Mouse (Mus musculus) gastrocnemius, postnatal 4 days (tissue): Measurements from ENCODE around the gene Ctnnbl1. TPM values are rescaled to one million over a fixed set of nuclear protein-coding genes. Genes with fewer than 3 reads are reported as not detected.

Experiments used
- DNase-seq, 2 experiments: peaks; one replicate each; pipeline ENCODE4 v3.0.0; 2021 to 2022; ENCODE audit warnings: low spot score in 2 of 2, mixed read lengths in 2 of 2
- total RNA-seq, 2 experiments: library from RNA; stranded (reverse); gene quantifications; 2 replicates each; pipeline ENCODE4 v1.2.3; 2021

Gene Ctnnbl1
- total RNA-seq, 2 experiments from 2014 or later: 19.8 to 20.3 TPM

DNA sequence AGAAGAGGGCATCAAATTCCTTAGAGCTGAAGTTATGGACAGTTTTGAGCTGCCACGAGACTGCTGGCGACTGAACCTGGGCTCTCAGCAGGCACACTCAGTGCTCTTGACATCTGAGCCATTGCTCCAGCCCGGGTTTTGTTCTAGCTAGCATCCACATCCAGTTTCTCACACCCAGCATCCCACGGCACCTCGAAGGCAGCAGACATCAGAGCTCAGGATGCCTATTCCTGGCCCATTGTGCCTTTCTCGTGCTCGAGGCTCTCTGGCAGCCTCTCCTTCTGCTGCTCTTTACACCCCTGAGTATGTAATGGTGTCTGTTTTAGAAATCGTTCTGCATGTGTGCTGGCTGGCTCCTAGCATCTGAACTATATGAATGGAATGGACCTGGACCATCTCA lies 13.3 kb downstream of the Ctnnbl1 start:
- DNase-seq: no peak

DNA sequence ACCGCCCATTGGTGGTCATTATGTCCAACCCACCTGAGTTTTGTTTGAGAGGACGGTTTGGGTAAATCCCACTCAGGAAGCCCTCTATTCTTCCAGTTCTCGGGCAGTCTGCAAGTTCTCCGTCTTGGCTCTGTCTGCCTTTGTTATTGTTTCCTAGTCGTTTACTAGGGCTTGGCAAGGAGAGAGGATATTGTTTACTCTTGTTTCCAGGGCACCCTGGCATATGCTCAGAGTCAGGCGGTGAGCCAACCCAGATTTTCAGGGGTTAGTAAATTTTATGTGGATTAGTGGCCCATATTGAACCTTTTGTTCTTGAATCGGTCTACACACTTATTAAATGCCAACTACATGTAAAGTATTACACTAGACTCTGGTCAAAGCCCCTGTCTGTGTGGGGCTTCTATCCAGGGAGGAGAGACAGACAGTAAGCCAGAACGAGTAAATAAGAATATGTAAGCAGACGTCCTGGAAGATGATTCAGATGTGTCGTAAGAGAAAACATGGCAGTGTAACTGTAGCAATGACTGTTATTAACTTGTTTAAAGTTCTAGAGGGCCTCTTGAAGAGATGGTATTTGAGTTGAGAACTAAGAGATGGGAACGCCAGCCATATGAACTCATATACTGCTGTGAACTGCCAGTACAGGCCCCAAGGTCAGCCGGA lies 13.9 kb downstream of the Ctnnbl1 start:
- peak in 1 of 2 experiments; percentile 49 for DNase-seq

DNA sequence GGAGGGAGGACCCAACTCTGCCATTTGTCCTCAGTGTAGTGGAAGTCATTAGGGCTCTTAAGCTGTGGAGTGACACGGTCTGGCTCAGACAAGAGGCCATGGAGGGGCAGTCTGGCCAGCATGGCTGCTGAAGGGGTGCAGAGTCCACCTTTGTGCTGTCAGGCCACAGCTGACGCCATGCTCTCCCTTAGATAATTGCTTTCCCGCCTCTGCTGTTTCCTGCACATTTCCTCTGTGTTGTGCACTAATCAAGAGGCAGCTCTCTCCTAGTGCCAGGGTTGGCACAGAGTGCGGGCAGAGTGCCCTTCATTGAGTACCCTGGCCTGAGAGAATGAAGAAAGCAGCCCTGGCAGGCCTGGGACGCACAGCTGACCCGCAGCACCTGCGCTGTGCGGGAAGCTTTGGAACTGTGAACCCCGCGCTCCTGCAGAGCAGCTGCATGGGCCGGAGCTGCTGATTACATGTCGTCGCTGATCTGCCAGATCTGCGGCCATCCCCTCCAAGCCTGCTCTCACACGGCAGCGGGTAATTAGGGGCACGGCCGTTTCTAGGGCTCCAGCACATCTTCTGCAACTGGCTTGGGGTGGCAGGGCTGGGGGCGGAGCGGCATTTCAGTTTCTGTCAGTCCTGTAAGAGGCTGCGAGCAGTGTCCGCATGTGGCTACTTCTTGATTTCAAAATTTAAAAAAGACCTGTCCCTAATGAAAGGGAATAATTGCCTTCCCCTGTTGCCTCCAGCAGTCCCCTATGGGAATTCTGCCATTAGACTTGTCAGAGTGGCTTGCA lies 14.6 kb downstream of the Ctnnbl1 start:
- peak in 1 of 2 experiments; percentile 65 for DNase-seq

DNA sequence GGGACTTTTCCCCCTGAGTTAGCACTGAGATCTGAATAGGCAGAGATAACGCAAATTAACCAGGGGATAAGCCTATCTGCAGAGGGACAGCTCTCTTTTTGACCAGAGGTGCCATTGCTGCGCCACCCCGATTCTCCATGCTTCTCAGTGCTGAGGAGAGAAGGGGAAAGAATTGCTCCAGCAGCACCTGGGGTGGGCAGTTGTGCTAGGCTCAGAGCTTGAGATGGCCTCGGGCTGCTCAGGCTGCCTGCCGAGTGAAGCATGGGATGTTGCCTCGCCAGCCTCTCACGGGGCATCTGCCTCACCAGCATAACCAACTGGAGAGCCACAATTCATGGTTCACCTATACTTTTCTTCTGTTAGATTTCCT lies 15.2 kb downstream of the Ctnnbl1 start:
- no peak for DNase-seq

DNA sequence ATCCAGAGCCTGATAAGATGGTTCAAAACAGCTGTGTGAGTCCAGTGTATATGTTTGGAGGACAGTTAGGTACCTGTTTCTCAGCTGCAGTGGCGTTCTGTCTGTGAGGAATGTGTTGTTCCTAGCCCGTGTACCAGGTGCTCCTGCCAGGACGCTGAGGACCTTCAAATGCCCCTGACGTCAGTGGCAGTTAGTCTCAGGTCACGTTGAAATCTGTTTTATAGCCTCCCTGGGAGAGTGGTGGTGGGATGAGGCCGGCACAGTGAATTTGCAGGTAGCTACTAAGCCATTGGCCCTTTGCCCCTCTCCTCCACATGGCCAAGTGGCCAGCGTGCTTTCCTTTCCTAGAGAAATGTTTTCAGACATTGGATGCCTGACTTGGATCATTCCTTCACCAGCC lies 18.6 kb downstream of the Ctnnbl1 start:
- no peak for DNase-seq

DNA sequence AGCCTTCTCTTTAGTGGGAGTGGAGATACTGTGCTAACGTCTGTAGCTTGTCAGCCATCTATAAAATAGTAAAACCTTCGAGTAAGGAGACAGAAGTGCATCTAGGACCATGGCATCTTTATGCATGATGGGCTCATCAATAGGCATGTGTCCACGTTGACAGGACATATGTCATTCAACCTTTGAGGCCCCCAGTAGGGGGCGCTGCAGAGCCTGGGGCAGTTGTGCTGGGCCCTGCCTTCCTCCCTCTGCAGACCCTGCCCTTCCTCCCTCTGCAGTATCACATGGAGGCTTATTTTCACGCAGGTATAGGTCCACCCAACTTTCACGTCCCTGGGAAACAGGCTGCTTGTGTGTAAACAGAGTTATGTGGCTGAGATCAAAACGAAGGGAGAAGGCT lies 19.0 kb downstream of the Ctnnbl1 start:
- DNase-seq: no peak

DNA sequence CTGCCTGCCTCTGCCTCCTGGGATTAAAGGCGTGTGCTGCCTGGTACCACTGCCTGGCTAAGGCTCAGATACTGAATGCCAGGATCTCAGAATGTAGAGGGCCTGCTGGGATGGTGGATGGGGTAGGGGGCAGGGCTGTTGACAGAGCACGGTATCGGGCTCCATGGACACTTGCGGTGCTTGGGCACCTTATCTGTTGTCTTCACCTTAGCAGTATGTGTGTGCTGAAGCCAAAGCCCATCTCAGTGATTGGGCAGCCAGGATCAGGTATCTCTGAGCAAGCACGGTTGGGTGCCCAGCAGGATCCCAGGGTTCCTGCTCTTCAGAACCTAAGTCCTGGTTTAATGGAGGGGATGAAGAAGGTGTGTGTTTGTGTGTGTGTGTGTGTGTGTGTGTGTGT lies 21.2 kb downstream of the Ctnnbl1 start:
- no peak for DNase-seq

DNA sequence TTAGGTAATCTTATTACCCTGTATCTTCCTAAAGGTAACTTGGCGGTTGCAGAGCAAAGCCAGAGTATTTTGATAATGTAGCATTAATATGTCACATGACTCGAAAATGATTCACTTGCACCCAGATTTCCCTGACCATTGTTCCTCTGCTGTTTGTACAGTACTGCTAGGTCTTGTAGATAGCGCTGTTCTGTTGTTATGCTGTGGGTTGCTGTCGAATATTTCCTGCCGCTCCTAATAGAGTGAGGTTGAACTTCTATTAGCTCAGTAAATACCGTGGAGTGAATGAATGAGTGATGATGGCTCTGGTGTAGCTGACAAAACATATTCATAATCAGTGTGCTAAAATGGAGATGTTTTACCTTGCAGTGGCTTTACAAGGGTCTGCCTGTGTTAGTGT lies 22.5 kb downstream of the Ctnnbl1 start:
- no peak for DNase-seq

DNA sequence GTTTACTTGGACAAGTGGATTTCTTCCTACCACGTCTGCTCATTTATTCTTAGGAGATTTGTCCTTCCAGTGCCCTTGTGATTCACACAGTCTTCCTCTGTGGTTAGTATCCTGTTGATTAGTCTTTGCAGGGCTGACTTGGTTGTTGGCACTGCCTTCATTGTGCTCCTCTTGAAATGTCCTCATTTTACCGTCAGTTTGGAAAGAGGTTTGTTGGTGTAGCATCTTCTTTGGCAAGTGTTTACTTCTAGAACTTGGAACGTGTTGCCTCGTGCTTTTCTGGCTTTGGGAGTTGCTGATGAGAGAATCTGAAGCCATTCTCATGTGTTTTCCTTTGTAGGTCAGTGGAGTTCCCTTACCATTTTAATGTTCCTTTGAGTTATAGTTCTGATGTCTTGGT lies 25.7 kb downstream of the Ctnnbl1 start:
- DNase-seq: no peak

DNA sequence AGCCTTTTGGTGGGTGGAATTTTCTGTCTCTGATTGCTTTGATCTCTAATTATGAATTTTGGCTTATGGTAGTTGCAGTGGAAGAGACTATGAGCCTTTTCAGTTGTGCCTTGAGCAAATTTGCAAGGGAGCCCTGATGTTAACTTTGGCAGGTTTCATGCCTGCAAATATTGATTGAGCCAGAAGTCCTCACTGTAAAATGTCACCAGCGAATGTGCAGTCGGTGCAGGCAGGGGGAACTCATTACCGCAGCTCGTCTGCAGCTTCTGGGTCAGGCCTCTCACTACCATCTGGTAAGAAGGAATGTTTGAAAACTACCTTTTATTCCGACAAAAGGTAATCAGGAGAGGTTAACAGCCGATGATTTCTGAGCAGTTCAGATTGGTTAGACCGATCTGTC lies 29.4 kb downstream of the Ctnnbl1 start:
- no peak for DNase-seq

DNA sequence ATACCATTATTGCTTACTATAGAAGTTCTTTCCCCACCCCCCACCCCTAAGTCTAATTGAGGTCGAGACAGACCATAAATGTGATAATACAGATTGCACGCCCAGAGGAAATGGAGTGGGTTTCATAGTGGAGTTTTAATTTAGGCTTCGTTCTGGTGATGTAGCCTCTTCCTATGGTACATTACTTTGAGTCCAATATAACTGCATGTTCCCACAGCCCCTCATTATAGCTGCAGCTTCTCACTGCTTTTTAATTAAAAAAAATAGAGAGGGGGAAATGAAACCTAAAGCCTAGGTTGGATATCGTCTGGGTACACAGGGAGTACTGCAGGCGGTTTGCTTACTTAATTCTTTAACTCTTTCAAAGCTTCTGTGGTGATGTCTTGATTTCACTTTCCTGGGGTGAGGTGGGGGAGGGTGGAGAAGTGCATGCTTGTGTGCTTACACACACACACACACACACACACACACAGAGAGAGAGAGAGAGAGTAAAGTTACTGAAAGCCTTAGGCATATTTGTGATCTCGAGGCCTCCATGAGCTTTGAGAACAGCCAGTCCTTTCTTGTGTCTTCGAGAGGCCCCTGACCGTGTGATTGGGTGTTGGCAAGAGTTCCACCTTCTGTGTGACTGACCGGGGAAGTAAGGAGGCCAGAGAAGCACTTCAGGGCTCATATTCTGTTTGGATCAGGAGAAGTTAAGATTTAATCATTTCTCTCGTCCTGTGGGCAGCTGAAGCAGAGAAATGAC lies 31.7 kb downstream of the Ctnnbl1 start:
- no peak for DNase-seq

DNA sequence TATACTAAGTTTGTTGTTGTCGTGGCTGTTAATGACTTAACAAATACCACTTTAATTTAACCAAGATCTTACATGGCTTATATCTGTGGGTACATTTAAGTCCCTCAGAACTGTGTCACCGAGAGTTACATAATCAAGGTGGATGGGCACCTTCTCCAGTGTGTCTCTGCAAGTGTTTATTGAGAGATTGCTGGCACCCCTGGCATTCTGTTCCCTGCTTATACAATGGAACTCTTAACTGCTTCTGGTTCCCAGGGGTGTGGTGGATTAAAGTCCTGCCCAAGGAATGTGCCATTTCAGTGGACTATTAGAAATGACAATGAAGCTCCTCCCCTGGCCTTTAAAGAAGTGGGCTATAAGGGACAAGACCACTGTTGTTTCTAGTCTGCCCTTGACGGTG lies 33.6 kb downstream of the Ctnnbl1 start:
- no peak for DNase-seq

DNA sequence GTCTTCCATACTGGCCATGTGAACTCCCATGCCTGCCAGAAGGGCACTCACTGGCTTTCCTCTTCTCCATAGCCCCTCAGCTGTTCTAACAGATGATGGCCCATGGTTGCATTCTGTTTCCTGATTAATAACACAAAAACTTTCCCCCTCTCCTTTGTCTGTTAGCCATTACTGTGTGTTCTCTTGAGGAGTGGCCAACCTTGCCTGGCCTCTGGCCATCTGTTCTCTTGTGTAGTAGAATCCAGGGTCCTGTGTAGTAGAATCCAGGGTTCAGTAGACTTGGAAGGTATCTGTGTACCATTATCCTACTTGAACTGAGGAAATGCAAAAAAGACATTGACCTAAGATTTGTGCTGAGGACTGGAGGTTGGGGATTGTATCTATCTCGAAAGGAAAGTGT lies 36.5 kb downstream of the Ctnnbl1 start:
- no peak for DNase-seq

DNA sequence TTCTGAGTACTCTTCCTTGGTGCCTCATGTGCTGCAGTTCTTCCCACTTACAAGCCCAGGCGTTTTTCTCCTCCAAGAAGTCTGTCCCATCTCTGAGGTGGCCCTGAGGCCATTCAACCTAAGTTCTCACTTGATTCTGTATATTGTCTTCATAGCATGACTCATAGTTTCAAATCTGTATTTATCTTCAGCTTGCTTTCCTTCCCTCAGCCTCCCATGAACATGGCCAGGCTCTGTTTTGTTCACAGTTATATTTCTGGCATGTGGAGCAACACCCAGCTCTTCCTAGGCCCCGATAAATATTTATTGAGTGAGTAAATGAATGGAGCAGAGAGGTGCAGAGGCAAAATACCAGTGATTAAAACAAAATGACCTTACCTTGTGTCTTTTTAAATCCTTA lies 38.8 kb downstream of the Ctnnbl1 start:
- no peak for DNase-seq

DNA sequence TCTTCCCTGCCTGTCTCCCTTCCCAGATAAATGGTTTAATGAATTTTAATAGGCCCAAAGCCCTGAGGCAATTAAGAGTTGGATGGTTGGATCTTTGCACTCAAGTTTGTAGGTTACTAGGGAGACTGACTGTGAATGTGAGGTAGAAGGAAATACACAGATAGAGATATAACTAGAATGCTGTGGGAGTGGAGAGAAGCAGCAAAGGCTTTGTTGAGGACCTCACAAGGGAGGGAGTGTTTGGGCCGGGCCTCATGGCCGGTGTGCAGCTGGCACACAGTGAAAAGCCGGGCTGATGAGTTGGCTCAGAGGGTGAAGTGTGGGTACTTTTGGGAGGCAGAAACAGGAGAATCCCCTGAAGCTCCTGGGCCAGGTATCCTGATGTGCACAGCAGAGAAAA lies 43.8 kb downstream of the Ctnnbl1 start:
- no peak for DNase-seq

DNA sequence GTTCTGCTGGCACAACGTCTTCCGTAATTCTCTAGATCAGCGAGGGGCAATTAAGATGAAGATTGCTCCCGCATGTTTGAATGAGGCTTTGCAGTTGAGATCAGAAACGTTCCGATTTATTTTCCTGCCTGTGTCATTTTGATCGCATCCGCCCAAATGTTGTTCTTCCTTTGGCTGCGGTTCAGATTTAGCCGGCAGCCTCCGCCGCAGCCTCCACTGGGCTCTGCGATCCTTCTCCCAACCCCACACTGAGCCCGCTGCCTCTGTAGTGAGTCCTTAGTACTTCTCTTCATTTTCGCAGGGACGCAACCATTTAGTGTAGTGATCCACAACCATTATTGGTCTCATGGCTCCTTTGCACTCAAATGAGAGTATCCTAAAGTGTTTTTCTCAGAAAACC lies 46.0 kb downstream of the Ctnnbl1 start:
- no peak for DNase-seq

DNA sequence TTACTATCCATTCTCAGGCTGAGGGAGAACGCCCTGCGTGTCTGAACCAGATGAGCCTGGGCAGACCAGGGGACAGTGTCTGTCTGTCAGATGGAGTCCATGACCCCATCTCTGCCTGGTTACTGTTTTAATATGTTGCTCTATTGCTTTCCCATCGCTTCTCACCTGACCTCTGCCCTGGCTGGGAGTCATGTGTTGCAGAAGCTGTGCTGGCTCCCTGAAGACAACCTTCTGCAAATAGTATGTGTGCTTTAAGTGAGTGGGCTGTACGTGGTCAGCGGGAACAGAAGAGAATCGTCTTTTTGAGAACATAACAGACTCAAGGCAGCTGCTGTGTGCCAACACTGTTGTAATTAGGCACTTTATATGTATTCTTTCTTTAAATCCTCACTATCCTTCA lies 47.0 kb downstream of the Ctnnbl1 start:
- DNase-seq: no peak

DNA sequence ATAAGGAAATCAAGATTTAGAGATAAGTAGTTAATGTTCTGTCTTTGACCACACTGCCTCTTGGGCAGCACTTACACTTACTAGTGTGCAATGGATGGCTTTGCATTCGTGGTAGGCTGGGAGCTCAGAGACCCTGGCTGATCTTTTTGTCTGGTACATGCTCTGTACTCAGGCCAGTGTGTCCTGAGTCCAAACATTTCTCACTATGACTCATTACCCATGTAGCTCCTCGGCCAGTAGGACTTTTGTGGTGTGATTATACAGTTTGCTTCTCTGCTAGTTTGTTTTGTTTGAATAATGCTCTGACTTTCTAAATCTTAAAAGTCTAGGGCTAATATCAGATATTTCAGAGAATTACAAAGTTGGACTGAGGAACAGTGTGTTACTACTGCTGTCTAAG lies 47.4 kb downstream of the Ctnnbl1 start:
- DNase-seq: no peak

DNA sequence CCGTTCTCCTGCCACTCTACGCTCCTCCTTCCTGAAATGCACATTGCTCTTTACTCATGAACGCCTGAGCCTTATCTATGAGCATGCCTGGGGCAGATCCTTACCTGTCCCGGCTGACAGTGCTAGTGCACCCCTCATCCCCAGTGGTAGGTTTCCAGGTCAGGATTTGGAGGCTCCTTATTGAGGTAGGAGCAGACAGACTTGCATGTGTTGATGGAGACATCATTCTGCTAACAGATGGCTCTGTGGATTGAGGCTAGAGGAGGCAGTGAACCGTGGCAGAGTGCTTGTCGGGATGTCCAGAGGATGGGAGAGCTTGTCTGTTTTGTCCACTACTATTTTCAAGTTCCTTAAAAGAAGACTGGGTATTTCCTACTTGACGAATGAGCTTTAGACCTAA lies 52.0 kb downstream of the Ctnnbl1 start:
- DNase-seq: no peak

DNA sequence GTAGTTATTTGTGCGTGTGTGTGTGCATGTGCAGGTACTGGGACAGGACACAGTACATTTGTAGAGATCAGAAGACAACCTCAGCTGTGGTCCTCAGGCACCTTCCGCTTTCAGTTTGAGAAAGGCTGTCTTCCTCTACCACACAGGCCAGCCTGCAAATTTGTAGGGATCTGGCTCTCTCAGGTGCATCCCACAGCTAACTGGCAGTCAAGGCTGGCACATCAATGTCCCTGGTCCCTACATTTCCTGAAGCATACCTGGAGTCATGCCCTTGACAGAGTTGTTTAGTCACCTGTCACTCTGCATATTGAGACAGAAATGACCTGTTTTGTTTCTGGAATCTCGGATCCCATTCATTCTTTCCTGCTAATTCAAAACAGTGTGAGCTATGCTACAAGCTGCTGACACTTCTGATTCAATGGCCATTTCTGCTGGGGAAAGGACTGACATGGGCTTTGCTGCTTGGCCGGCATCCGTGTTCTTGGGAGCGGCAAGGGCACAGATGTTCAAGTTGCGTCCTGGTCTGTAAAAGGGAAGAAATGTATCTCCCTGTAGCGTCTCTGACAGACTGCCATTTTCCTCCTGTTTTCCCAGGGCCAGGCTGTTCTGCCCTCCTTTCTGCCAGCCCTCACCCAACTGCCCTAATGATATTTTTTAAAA lies 53.8 kb downstream of the Ctnnbl1 start:
- no peak for DNase-seq

DNA sequence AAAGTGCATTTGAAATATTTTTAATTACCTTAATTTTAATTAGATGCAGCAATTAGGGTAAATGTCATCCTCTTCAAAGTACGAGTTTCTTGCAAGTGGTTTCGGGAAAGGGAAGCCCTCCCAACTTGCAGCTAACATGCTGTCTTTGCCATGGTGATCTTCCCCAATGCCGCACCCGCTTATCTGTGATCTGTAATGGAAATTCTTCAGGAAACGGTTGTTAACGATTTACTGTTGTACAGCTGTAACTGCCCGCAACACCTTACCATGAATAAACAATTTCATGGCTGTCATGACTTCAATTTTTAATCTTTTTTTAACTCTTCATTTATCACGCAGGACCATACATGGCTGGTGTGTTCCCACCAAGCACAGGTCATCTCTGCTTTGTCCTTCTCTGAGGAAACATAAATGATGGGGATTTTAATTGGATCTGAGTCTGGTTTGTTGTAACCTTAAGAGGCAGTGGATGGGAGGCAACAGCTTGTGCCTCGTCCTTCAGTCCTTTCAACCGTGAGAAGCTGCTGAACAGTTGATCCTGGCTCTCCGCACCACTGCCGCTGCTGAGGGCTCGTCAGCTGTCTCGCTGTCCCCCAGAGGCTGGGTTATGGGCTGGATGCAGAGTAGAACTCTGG lies 54.4 kb downstream of the Ctnnbl1 start:
- DNase-seq: no peak
